Mouse (Mus musculus): ENCODE data around the gene Kif3c. TPM values are rescaled to one million over a fixed set of nuclear protein-coding genes. Genes with fewer than 3 reads are reported as not detected.

The Kif3c gene
- polyA plus RNA-seq, 1 experiment from 2014 or later = 12.5 TPM

DNA sequence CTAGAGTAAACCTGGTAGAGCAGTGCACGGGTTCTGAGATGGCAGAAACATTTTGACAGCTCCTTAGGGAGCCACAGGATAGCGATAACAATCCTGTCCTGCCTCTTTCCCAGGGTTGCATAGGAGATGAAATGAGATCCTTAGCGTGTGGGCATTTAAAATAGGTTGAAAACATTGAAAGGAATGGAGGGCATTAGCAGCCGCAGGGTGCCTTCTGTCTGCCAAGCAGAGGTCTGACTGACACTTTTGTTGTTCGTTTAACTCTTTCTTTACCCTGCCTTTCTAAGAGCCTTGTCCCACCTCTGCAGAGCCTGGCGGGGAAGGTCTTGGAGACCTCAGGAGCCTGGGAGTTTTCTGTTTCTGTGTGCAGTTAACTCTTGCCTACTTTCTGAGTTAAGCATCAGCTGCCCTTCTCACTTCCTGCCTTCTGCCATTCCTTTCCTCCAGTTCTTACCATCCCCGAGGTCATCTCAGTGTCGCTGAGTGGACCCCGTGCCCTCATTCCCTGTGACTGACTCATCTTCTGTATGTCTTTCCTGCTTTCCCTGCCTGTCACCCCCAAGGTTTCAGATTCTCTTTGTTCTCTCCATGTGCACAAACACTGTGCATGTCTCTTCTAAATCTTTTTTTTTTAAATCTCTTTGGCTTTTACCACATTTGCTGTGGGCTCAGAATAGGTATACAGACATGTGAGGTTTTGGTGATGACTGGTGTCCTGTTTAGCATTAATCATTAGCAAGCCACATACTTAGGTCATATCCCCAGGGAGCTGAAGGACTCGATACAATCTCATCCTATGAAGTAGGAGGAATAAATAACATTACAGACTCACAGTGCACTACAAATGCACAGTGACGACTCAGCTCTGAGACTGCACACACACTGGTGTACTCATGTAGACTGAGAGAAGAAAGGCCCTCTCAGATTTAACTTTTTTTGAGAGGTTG, 6.3 kb downstream of the Kif3c start:
- 29% methylated on average over 11 of the region's 11 CpGs for WGBS
- ATAC-seq (ENCODE audit: insufficient number of reproducible peaks, low FRiP score, low TSS enrichment, low read depth) = no peak
- peaks cover 32% of the 10 kb centered on the region for H3K4me1 ChIP-seq
- peak overlapping the region; percentile 5; the same call in 1 of the 2 replicates for H3K4me2 ChIP-seq
- H3K9me3 ChIP-seq = no peaks in the 10 kb centered on the region
- H3K4me3 ChIP-seq = no peak overlapping the region
- H3K9ac ChIP-seq = no peak overlapping the region
- H3K36me3 ChIP-seq = peaks cover 25% of the 10 kb centered on the region
- H3K27me3 ChIP-seq = no peaks in the 10 kb centered on the region
- no peak overlapping the region for H3K27ac ChIP-seq

DNA sequence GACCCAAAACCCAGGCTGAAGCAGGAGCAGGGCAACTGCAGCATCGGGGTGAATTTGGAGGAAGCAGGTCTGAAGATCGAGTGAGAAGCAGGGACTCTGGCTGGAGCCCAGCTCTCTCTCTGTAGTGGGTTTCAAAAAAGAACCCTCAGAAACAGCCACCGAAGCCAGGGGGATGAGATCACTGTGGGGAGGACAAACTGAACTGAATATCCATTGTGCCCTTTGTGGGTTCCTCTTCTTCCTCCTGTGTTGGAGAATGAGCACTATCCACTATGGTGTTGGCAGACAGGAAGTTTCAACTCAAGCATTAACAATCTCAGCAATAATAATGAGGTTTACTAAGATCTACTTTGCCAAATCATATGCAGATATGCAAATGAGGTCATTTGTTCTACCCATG, 7.1 kb downstream of the Kif3c start:
- no peak overlapping the region for H3K9ac ChIP-seq
- no peaks in the 10 kb centered on the region for H3K9me3 ChIP-seq
- H3K4me2 ChIP-seq = no peak overlapping the region
- no peak overlapping the region for H3K27ac ChIP-seq
- H3K4me1 ChIP-seq = peaks cover 26% of the 10 kb centered on the region
- WGBS = 76% methylated on average over 3 of the region's 3 CpGs
- no peak overlapping the region for H3K4me3 ChIP-seq
- H3K36me3 ChIP-seq = peaks cover 21% of the 10 kb centered on the region
- ATAC-seq (ENCODE audit: insufficient number of reproducible peaks, low FRiP score, low TSS enrichment, low read depth) = no peak
- H3K27me3 ChIP-seq = no peaks in the 10 kb centered on the region

DNA sequence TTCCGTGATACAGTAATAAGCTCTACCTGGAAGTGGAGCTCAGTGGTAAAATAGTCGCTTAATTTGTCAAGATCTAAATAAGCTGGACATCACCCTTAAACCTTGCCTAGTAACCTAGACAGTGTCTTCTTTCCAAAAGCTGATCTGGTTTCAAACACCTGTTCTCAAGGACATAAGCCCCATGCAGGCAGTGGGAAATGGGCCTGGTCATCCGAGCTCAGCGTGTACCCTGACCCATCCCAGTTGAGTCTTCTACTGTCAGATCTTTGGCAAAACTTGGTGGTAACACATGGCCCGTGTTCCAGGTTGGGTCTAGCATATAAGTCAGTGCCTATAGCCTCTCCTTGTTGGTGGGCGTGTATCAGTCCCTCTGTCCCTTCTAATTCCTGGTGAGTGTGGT, 8.6 kb downstream of the Kif3c start:
- Histone ChIP-seq H3K27ac (no peak overlapping the region), H3K9ac (no peak overlapping the region), H3K27me3 (no peaks in the 10 kb centered on the region), H3K4me2 (no peak overlapping the region), H3K4me3 (no peak overlapping the region), H3K9me3 (no peaks in the 10 kb centered on the region), H3K4me1 (peaks cover 16% of the 10 kb centered on the region), H3K36me3 (peaks cover 18% of the 10 kb centered on the region; the same call in 1 of the 2 replicates)
- 91% methylated on average over 6 of the region's 6 CpGs for WGBS
- ATAC-seq (ENCODE audit: insufficient number of reproducible peaks, low FRiP score, low TSS enrichment, low read depth) = no peak

DNA sequence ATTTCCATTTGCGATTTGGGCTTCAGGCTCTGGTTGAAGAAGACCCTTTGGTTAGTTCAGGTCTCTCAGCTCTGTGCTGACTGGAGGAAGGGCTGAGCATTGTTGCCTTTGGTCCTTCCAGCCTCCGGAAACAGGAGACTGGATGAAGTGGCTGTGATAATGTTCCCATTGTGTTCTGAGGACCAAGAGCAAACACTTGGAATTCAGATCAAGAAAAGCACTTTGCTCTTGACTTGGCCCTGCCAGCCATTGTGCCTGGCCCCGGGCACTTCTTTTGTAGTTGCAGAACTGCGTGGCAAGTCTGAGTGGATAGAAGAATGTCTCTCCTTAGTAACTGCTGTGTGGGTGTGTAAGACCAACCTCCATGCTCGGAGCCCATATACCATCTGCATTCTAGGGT, 9.6 kb downstream of the Kif3c start:
- Histone ChIP-seq H3K9ac (no peak overlapping the region), H3K27me3 (no peaks in the 10 kb centered on the region), H3K27ac (no peak overlapping the region), H3K4me2 (no peak overlapping the region), H3K36me3 (peaks cover 25% of the 10 kb centered on the region), H3K4me3 (no peak overlapping the region), H3K4me1 (peaks cover 12% of the 10 kb centered on the region), H3K9me3 (no peaks in the 10 kb centered on the region)
- no peak for ATAC-seq (ENCODE audit: insufficient number of reproducible peaks, low FRiP score, low TSS enrichment, low read depth)
- WGBS = 89% methylated on average over 5 of the region's 5 CpGs

DNA sequence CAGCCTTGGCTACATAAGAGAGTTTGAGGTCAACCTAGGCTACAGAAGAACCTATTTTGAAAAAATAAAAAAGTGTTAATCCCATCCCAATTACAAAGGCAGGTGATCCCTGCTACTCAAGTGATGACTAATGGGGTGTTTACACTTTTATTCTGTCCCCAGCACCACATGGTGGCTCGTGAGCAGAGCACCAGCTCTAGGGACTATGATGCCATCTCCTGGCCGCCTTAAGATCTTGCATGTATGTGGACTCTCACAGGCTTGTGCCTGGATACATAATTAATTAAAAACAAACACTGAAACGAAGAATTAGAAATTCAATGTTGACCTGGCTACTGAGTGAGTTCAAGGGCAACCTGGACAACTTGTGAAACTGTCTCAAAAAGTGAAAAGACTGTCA, 12.3 kb downstream of the Kif3c start:
- H3K4me2 ChIP-seq = no peak overlapping the region
- no peak overlapping the region for H3K27ac ChIP-seq
- no peaks in the 10 kb centered on the region for H3K9me3 ChIP-seq
- peaks cover 34% of the 10 kb centered on the region for H3K36me3 ChIP-seq
- no peak for ATAC-seq (ENCODE audit: insufficient number of reproducible peaks, low FRiP score, low TSS enrichment, low read depth)
- no peak overlapping the region for H3K9ac ChIP-seq
- WGBS = 12% methylated on average over 3 of the region's 3 CpGs
- H3K4me3 ChIP-seq = no peak overlapping the region
- no peaks in the 10 kb centered on the region for H3K4me1 ChIP-seq
- no peaks in the 10 kb centered on the region for H3K27me3 ChIP-seq

DNA sequence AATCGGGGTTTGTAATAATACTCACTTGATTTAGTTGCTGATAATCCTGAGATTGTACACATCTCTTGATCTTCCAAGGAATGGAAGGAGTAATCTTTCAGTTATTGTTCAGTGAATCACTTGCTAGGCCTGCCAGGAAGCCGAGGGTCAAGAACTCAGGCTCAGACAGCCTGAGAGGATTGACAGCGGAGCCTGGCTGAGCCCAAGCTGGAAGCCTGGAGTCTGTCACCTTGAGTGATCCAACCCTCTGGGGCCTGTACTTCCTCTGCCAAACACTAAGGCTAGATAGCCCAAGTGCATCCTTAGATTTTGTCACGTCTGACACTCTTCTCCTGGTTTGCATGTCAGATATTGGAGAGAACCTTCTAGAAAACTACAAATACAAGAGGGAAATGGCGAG, 12.8 kb downstream of the Kif3c start:
- H3K27me3 ChIP-seq = no peaks in the 10 kb centered on the region
- H3K4me3 ChIP-seq = no peak overlapping the region
- H3K4me2 ChIP-seq = no peak overlapping the region
- no peaks in the 10 kb centered on the region for H3K4me1 ChIP-seq
- no peak overlapping the region for H3K27ac ChIP-seq
- no peaks in the 10 kb centered on the region for H3K9me3 ChIP-seq
- peaks cover 37% of the 10 kb centered on the region for H3K36me3 ChIP-seq
- H3K9ac ChIP-seq = no peak overlapping the region
- 84% methylated on average over 5 of the region's 5 CpGs for WGBS
- no peak for ATAC-seq (ENCODE audit: insufficient number of reproducible peaks, low FRiP score, low TSS enrichment, low read depth)

DNA sequence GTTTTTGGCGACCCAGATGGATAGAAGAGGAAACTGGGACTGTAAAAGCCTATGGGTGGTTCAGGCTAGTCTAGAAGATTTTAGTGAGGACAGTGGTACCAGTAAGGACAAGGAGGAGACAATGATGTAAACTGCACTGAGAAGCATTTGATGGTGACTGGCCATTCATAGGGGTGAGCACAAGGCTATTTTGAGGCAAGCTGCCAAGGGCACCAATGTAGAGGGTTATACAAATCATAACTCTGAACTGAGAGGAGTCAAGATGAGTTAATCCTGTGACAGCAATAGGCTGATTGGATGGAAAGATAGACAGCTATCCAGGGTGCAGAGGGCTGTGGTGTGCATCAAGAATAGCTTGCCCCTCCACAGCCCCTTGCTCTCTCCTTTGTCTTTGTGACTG, 19.9 kb downstream of the Kif3c start:
- no peak overlapping the region for H3K4me2 ChIP-seq
- no peaks in the 10 kb centered on the region for H3K9me3 ChIP-seq
- no peaks in the 10 kb centered on the region for H3K27me3 ChIP-seq
- H3K27ac ChIP-seq = no peak overlapping the region
- H3K9ac ChIP-seq = no peak overlapping the region
- no peaks in the 10 kb centered on the region for H3K4me1 ChIP-seq
- no peak overlapping the region for H3K4me3 ChIP-seq
- ATAC-seq (ENCODE audit: insufficient number of reproducible peaks, low FRiP score, low TSS enrichment, low read depth) = no peak
- WGBS = 85% methylated on average over 1 of the region's 1 CpGs
- H3K36me3 ChIP-seq = peaks cover 42% of the 10 kb centered on the region

DNA sequence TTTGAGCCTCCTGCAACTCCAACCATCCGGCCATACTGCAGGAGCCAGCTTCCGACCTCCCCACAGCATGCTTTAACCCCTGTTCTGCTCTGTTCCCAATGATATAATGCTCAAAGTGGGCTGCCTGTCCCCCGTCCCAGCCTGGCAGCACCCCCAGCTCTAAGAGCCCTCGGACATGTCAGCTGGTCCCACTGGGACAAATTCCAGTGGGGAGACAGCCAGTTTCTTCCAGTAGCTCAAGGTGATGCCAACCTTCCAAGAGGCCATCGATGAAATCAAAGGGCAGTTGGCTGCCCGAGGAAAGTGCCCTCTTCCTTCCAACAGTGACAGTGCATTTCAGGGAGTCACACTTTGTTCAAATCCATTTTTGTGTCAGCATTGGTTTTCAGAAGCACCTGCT, 20.3 kb downstream of the Kif3c start:
- 78% methylated on average over 6 of the region's 6 CpGs for WGBS
- ATAC-seq (ENCODE audit: insufficient number of reproducible peaks, low FRiP score, low TSS enrichment, low read depth) = no peak
- H3K4me1 ChIP-seq = no peaks in the 10 kb centered on the region
- H3K27me3 ChIP-seq = no peaks in the 10 kb centered on the region
- peaks cover 44% of the 10 kb centered on the region for H3K36me3 ChIP-seq
- no peak overlapping the region for H3K9ac ChIP-seq
- H3K4me3 ChIP-seq = no peak overlapping the region
- no peak overlapping the region for H3K27ac ChIP-seq
- H3K4me2 ChIP-seq = no peak overlapping the region
- H3K9me3 ChIP-seq = no peaks in the 10 kb centered on the region

DNA sequence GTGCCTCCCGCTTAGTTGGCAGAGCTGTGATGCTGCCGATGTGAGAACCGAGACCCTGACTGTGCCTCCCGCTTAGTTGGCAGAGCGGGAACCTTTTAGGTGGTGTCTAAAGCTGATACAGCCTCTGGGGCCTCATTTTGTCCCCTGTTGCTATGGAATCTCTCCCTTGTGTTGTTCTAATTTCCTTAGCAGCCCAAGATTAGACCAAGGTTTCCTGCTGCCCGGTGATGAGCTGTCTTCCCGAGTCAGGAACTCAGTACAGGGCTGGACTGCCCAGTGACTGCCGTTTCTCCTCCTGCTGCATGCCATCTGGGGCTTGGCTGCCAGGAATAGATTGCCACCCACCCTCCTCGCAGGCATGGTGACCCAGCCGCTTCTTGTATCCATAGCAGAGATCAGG, 21.0 kb downstream of the Kif3c start:
- no peaks in the 10 kb centered on the region for H3K4me1 ChIP-seq
- H3K27me3 ChIP-seq = no peaks in the 10 kb centered on the region
- H3K4me2 ChIP-seq = no peak overlapping the region
- no peak for ATAC-seq (ENCODE audit: insufficient number of reproducible peaks, low FRiP score, low TSS enrichment, low read depth)
- no peaks in the 10 kb centered on the region for H3K9me3 ChIP-seq
- H3K4me3 ChIP-seq = no peak overlapping the region
- no peak overlapping the region for H3K9ac ChIP-seq
- 70% methylated on average over 10 of the region's 10 CpGs for WGBS
- H3K36me3 ChIP-seq = peaks cover 41% of the 10 kb centered on the region
- no peak overlapping the region for H3K27ac ChIP-seq

DNA sequence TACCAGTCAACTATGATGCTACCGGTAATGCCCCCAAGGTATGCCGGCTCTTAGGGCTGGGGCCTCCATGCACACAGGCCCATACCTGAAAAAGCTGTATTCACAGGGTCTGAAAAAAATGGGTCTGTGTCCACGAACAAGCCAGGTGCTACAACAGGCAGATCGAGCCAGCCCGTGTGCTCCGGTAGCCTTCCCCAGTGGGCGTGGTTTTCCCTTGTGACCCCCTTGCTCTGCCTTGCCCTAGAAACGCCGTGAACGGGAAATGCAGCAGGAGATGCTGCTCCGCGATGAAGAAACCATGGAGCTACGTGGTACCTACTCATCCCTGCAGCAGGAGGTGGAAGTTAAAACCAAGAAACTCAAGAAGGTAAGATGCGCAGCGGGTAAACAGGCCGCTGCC, 23.0 kb downstream of the Kif3c start:
- H3K4me1 ChIP-seq = no peaks in the 10 kb centered on the region
- no peak overlapping the region for H3K9ac ChIP-seq
- H3K9me3 ChIP-seq = no peaks in the 10 kb centered on the region
- no peaks in the 10 kb centered on the region for H3K27me3 ChIP-seq
- no peak overlapping the region for H3K4me2 ChIP-seq
- H3K27ac ChIP-seq = no peak overlapping the region
- no peak overlapping the region for H3K4me3 ChIP-seq
- peaks cover 31% of the 10 kb centered on the region for H3K36me3 ChIP-seq
- no peak for ATAC-seq (ENCODE audit: insufficient number of reproducible peaks, low FRiP score, low TSS enrichment, low read depth)
- 89% methylated on average over 16 of the region's 16 CpGs for WGBS

DNA sequence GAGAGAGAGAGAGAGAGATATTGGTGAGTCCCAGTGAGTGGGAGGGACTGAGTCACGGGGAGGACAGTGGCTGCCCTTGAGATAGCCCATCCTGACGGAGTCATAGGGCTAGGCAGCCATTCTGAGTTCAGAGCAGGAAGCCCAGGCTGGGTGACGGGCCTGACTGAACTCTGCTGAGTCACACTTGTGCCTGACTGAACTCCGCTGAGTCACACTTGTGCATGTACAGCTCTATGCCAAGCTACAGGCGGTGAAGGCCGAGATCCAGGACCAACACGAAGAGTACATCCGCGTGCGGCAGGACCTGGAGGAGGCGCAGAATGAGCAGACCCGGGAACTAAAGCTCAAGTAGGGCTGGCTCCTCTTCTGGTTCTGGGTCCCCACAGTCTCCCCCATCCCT, 24.5 kb downstream of the Kif3c start:
- no peak overlapping the region for H3K4me3 ChIP-seq
- H3K27ac ChIP-seq = no peak overlapping the region
- no peak for ATAC-seq (ENCODE audit: insufficient number of reproducible peaks, low FRiP score, low TSS enrichment, low read depth)
- peaks cover 35% of the 10 kb centered on the region for H3K36me3 ChIP-seq
- H3K9ac ChIP-seq = no peak overlapping the region
- no peak overlapping the region for H3K4me2 ChIP-seq
- no peaks in the 10 kb centered on the region for H3K27me3 ChIP-seq
- WGBS = 92% methylated on average over 12 of the region's 12 CpGs
- no peaks in the 10 kb centered on the region for H3K4me1 ChIP-seq
- H3K9me3 ChIP-seq = no peaks in the 10 kb centered on the region

DNA sequence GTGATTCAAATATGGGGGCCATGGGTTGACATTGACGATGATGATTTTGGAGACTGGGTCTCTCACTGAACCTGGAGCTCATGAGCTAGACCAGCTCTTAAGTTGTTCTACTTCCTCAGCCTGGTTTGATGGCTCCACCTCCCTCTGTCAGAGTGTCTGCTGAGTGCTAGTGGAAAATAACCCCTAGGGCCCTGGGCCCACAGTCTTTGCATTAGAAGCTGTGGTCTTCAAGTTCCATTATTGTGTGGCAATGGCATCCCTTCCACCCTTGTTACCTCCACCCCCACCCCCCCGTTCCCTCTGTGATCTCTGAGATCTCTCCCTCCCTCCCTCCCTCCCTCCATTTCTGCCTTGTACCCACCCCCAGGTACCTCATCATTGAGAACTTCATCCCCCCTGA, 25.1 kb downstream of the Kif3c start:
- H3K27me3 ChIP-seq = no peaks in the 10 kb centered on the region
- no peak for ATAC-seq (ENCODE audit: insufficient number of reproducible peaks, low FRiP score, low TSS enrichment, low read depth)
- no peaks in the 10 kb centered on the region for H3K4me1 ChIP-seq
- no peaks in the 10 kb centered on the region for H3K9me3 ChIP-seq
- H3K4me2 ChIP-seq = no peak overlapping the region
- H3K9ac ChIP-seq = no peak overlapping the region
- no peak overlapping the region for H3K27ac ChIP-seq
- no peak overlapping the region for H3K4me3 ChIP-seq
- H3K36me3 ChIP-seq = peaks cover 39% of the 10 kb centered on the region
- 95% methylated on average over 2 of the region's 2 CpGs for WGBS
